Mouse (Mus musculus): ENCODE measurements around the gene Dennd6b.

DNA sequence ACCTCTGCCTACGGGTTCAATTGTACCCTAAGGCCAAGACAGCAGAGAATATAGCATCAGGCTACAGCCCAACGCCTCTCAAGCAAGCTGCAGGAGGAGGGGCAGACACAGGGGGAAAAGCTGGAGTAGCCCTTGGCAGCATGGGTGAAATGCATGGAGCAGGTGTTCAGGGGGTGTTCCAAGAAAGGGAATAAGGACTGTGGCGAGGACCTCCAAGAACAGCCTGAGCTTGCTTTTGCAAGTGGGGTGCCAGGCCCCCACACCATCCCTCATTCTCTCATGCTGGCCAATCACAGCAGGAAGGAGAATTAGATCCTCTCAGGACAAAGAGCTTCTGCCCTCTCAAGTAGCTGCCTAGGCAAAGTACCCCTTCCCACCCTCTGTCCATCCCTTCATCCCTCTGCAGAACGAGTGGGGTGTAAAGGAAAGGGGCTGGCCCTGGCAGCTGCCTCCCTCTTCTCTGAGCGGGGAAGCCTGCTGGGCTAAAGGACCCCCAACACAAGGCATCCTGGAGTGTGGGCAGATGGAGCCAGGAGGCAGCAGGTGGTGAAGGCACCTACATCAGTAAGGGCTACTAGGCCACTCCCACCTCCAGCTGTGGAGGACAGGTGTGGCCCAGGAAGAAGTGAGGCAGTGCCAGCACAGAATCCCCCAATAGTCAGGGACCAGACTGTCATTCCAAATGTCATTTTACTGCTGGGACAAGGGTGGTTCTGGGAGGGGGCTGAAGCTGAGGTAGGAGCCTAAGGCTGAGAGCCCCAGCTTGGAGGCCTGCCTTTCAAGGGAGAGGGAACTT lies 12.0 kb downstream of the Dennd6b start:
- TF ChIP-seq POLR2AphosphoS2 (IDR thresholded peaks at IDR 0.05; ENCODE audit: low read depth, low read length): no peak
- TF ChIP-seq EP300 (IDR thresholded peaks at IDR 0.05; ENCODE audit: low read length): no peak
- TF ChIP-seq SMC3 (IDR thresholded peaks at IDR 0.05; ENCODE audit: low read depth, low read length): no peak
- no peak for TF ChIP-seq POLR2A (IDR thresholded peaks at IDR 0.05; ENCODE audit: low read depth, low read length)
- no peak for TF ChIP-seq CTCF (conservative IDR thresholded peaks at IDR 0.05 in 1 of 2, IDR thresholded peaks at IDR 0.05 in 1 of 2; ENCODE audit: low read depth in 2 of 2, low read length in 2 of 2)
- TF ChIP-seq TBP (conservative IDR thresholded peaks at IDR 0.05; ENCODE audit: low read depth, low read length): no peak
- TF ChIP-seq TCF12 (IDR thresholded peaks at IDR 0.05; ENCODE audit: low read depth, low read length): no peak
- TF ChIP-seq JUND (conservative IDR thresholded peaks at IDR 0.05; ENCODE audit: low read depth, low read length): no peak
- TF ChIP-seq SIN3A (IDR thresholded peaks at IDR 0.05; ENCODE audit: low read length): no peak
- TF ChIP-seq MXI1 (IDR thresholded peaks at IDR 0.05; ENCODE audit: low read depth, low read length): no peak
- TF ChIP-seq CHD2 (IDR thresholded peaks at IDR 0.05; ENCODE audit: low read length): no peak
- no peak for TF ChIP-seq PAX5 (IDR thresholded peaks at IDR 0.05; ENCODE audit: low read length)
- TF ChIP-seq ETS1 (conservative IDR thresholded peaks at IDR 0.05; ENCODE audit: low read depth, low read length): no peak
- no peak for TF ChIP-seq MAX (IDR thresholded peaks at IDR 0.05; ENCODE audit: low read length)

Data from CH12.LX (cell line).